Mouse (Mus musculus) liver, postnatal 0 days (tissue): ENCODE measurements around the gene Zfp653. TPM values are rescaled to one million over a fixed set of nuclear protein-coding genes. Genes with fewer than 3 reads are reported as not detected.
A peak's percentile ranks its signal among the peaks of the same experiment; 100 is the strongest.

Source experiments
- ATAC-seq: fragments of 200-750 bp; cut with Nextera tagmentation; 2 replicates; pipeline ENCODE4 v1.8.0; 2017; ENCODE audit warnings: mild to moderate bottlenecking, moderate library complexity
- DNase-seq: peaks from one replicate; pipeline ENCODE4 v3.0.0-alpha.2; 2016
- H3K27ac ChIP-seq: fragments of 300-500 bp; sonication (generic); 2 replicates; pipeline ENCODE4 v1.5.1; 2014; ENCODE audit warnings: antibody characterized with exemption, moderate library complexity, mild to moderate bottlenecking, low read depth
- H3K27me3 ChIP-seq: fragments of 300-500 bp; sonication (generic); 2 replicates; pipeline ENCODE4 v1.6.1; 2014; ENCODE audit warnings: low read length, control low read depth, mixed read lengths; ENCODE audit not compliant: insufficient read depth
- H3K36me3 ChIP-seq: fragments of 300-500 bp; sonication (generic); replicated peaks from 2 replicates; pipeline ENCODE4 v1.6.1; 2014; ENCODE audit warnings: mild to moderate bottlenecking, control low read depth, low read length, moderate library complexity, mixed read lengths; ENCODE audit not compliant: insufficient read depth
- H3K4me1 ChIP-seq: fragments of 300-500 bp; sonication (generic); 2 replicates; pipeline ENCODE4 v1.6.1; 2014; ENCODE audit warnings: antibody characterized with exemption, mild to moderate bottlenecking, control low read depth; ENCODE audit not compliant: insufficient read depth
- H3K4me2 ChIP-seq: fragments of 300-500 bp; sonication (generic); 2 replicates; pipeline ENCODE4 v1.6.1; 2014; ENCODE audit warnings: low read depth, mild to moderate bottlenecking, low read length, moderate library complexity, mixed read lengths
- H3K4me3 ChIP-seq: fragments of 300-500 bp; sonication (generic); 2 replicates; pipeline ENCODE4 v1.5.1; 2014; ENCODE audit warnings: low read depth, low read length
- H3K9ac ChIP-seq: fragments of 300-500 bp; sonication (generic); replicated peaks from 2 replicates; pipeline ENCODE4 v1.6.1; 2014; ENCODE audit warnings: mild to moderate bottlenecking, moderate library complexity
- H3K9me3 ChIP-seq: fragments of 300-500 bp; sonication (generic); 2 replicates; pipeline ENCODE4 v1.6.1; 2016; ENCODE audit warnings: mild to moderate bottlenecking, control low read depth, low read length, mixed read lengths
- CTCF ChIP-seq: sonication (generic); IDR thresholded peaks from 2 replicates; pipeline ENCODE4 v1.5.1; 2016; ENCODE audit warnings: antibody characterized with exemption, low read depth
- EP300 ChIP-seq: IDR thresholded peaks from 2 replicates; pipeline ENCODE4 v1.6.1; 2016; ENCODE audit warnings: antibody characterized with exemption, low read depth, mild to moderate bottlenecking
- WGBS: fragments of 180-500 bp; shearing (Covaris S2); extraction: QIAGEN DNeasy Blood & Tissue Kit; methylation state at CpG from one replicate; pipeline ENCODE4 v1.1.7; 2014; ENCODE audit not compliant: insufficient replicate concordance; 5-methylcytosine and 5-hydroxymethylcytosine counted together
- polyA plus RNA-seq: library from polyadenylated mRNA; unstranded; fragments of >200 nt; fragmentation: Nextera tagmentation; extraction: Ambion mirVana; gene quantifications from 2 replicates; pipeline ENCODE4 v1.2.1, GENCODE M21; 2015

The Zfp653 gene
- polyA plus RNA-seq, 1 experiment from 2014 or later, result 3.1 TPM

DNA sequence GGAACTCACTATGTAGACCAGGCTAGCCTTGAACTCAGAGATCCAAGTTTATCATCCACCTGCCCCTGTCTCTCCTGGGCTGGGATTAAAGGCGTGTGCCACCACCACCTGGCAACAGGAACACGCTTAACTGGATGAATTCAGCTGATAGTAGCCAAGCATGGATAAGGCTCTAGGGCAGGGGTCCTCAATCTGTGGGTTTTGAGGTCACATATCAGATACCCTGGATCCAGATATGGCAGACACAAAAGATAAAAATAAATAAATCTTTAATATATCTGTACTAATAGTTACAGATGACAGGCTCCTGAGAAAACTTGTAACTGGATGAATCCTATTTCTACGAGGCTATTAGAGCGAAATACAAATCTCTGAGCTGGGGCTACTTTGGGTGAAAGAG is 44.5 kb upstream of the Zfp653 start:
- DNase-seq (no peak), ATAC-seq (no peak)
- Histone ChIP-seq H3K4me1 (peaks cover 34% of the 10 kb centered on the region), H3K27ac (no peak overlapping the region), H3K4me3 (peak overlapping the region; percentile 86), H3K4me2 (peak overlapping the region; percentile 97), H3K9ac (peak overlapping the region; percentile 89), H3K36me3 (peaks cover 35% of the 10 kb centered on the region), H3K27me3 (no peaks in the 10 kb centered on the region), H3K9me3 (no peaks in the 10 kb centered on the region)
- TF ChIP-seq CTCF (no peak), EP300 (no peak)
- 90% methylated on average over 4 of the region's 4 CpGs for WGBS

DNA sequence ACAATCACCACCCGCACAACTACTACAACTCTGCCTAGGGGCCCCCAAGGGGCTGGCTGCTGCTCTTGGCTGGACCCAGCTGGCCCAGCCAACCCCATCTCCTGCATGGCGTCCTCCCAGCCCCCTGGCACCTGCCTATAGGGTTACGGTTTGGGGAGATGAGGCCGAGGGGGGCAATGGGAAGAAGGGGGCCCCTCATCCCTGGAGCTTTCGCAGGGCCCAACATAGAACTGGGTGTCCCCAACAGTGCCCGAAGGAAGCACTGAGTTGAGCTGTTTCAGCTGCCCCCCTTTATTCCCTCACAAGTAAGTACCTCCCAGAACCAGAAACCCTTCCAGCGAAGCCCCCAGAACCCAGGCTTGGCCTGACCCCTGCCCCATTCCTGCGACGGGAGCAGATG is 37.0 kb upstream of the Zfp653 start:
- H3K4me2 ChIP-seq, result no peak overlapping the region
- TF ChIP-seq CTCF (no peak), EP300 (no peak)
- H3K9ac ChIP-seq, result no peak overlapping the region
- 0 out of 2 replicates have a peak overlapping the region, but pooled peaks have one; percentile 44 for H3K27ac ChIP-seq
- DNase-seq, result no peak
- no peak overlapping the region for H3K4me3 ChIP-seq
- ATAC-seq, result no peak; the same call in 1 of the 2 replicates
- WGBS, result 82% methylated on average over 9 of the region's 9 CpGs
- no peaks in the 10 kb centered on the region for H3K4me1 ChIP-seq
- no peaks in the 10 kb centered on the region for H3K27me3 ChIP-seq
- peaks cover 27% of the 10 kb centered on the region for H3K36me3 ChIP-seq
- H3K9me3 ChIP-seq, result no peaks in the 10 kb centered on the region

DNA sequence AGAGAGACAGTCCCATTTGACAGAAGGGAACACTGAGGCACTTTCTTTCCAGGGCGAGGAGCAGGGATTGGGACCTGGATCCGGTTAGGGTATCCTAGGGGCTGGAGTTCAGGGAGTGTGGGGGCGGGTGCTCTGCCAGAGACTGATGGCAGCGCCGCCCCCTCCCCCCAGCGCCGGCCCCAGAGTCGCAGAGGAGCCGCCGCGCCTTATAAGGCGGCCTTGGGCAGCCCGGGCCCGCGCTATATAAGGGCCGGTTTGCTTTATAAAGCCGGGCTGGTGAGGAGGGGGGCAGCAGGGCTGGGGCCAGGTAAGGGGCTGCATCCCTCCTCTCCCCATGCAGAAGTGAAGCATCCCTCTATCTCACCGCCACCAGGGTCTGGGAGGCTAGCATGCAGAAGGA is 28.7 kb upstream of the Zfp653 start:
- no peak overlapping the region for H3K27ac ChIP-seq
- no peak overlapping the region for H3K4me2 ChIP-seq
- H3K4me1 ChIP-seq, result peaks cover 4% of the 10 kb centered on the region; the same call in 1 of the 2 replicates
- peaks cover 25% of the 10 kb centered on the region for H3K27me3 ChIP-seq
- no peak for DNase-seq
- no peak overlapping the region for H3K4me3 ChIP-seq
- 7% methylated on average over 17 of the region's 18 CpGs for WGBS
- ATAC-seq, result no peak
- no peaks in the 10 kb centered on the region for H3K36me3 ChIP-seq
- H3K9me3 ChIP-seq, result no peaks in the 10 kb centered on the region
- H3K9ac ChIP-seq, result no peak overlapping the region
- TF ChIP-seq CTCF (no peak), EP300 (no peak)

DNA sequence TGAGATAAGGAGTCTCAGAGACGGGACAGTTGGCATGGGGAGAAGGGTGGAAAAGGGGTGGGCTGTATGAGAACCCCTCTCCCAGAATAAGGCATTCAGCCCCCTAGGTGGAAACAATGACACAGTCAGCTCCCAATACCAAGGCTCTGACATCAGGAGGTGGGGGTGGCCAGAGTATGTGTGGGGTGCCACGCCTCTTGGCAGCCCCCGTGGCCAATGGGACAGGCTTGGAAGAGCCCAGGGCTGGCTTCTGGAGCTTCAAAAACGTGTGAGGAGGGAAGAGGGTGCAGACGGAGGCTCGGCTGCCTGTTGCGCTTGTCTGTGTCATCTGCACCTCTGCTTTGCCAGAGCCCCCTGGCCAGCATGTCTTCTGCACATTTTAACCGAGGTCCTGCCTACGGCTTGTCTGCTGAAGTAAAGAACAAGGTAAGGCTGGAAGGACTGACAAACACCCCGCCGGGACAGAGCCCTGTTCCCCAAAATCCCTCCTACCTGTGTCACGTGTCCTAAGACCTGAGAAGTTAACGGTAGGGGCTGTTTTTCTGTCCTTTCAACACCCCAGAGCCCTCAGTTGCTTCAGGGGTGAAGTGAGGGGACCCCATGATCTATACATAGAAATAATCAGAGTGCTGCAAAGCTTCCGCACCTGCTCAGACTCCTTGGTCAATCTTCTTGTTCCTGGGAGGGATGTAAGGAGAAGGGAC is 28.0 kb upstream of the Zfp653 start, which contains the start of gene Cnn1:
Gene Cnn1 (plus strand): TSS at position 224 of the 704 bp plus-strand sequence.
- Histone ChIP-seq H3K27me3 (peaks cover 25% of the 10 kb centered on the region), H3K4me3 (no peak within 1 kb of the TSS), H3K36me3 (no peaks in the 10 kb centered on the region), H3K9ac (no peak within 1 kb of the TSS), H3K9me3 (no peaks in the 10 kb centered on the region), H3K4me1 (peaks cover 4% of the 10 kb centered on the region; the same call in 1 of the 2 replicates), H3K27ac (no peak within 1 kb of the TSS), H3K4me2 (no peak within 1 kb of the TSS)
- DNase-seq (no peak), ATAC-seq (peak; percentile 40; the same call in 1 of the 2 replicates)
- TF ChIP-seq CTCF, result no peak
- TF ChIP-seq EP300, result no peak
- WGBS, result 8% methylated on average over 14 of the region's 14 CpGs

DNA sequence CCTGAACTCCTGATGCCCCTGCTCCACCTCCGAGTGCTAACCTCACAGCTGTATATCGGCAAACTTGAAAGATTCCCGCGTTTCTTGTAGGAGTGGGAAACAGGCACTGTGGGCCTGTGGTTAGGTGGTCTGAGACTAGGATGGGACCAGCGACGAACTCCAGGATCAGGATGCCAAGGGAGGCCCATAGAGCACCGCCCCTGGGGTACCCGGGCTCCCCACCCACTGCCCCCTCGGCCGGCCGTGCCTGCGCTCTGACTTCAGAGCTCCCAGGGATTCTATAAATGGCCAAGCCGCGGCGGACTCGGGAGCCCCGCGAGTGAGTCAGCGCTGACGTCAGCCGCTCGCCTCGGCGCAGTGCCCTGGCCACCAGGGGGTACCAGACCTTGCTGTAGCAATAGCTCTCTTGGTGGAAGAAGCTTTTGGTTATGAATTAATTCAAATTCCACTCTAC is 24.7 kb upstream of the Zfp653 start:
- peak overlapping the region; percentile 79 for H3K4me2 ChIP-seq
- DNase-seq (peak; percentile 90), ATAC-seq (peak; percentile 89)
- no peaks in the 10 kb centered on the region for H3K9me3 ChIP-seq
- H3K4me1 ChIP-seq, result peaks cover 4% of the 10 kb centered on the region; the same call in 1 of the 2 replicates
- H3K36me3 ChIP-seq, result no peaks in the 10 kb centered on the region
- peaks cover 25% of the 10 kb centered on the region for H3K27me3 ChIP-seq
- H3K27ac ChIP-seq, result no peak overlapping the region
- WGBS, result under 1% methylated on average over 24 of the region's 24 CpGs
- H3K4me3 ChIP-seq, result peak overlapping the region; percentile 36
- peak overlapping the region; percentile 64 for H3K9ac ChIP-seq
- TF ChIP-seq CTCF (peak; percentile 88), EP300 (no peak)

DNA sequence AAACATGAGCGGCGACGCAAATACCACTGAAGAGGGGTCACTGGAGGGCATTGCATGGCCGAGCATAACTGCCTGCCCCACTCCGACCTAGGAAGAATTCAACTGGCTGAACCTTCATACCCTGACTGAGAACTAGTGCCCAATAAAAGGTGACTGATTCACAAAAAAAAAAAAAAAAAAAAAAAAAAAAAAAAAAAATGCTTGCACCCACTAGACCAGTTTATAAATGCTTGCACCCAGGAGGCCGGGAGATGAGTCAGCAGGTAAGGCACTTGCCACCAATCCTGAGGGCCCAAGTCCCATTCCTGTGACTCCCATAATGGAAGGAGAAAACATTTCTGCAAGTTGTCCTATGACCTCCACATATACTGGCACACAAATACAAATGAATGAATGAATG is 21.6 kb upstream of the Zfp653 start:
- Histone ChIP-seq H3K36me3 (no peaks in the 10 kb centered on the region), H3K9me3 (no peaks in the 10 kb centered on the region), H3K9ac (no peak overlapping the region), H3K4me1 (peaks cover 4% of the 10 kb centered on the region; the same call in 1 of the 2 replicates), H3K4me2 (no peak overlapping the region), H3K27ac (no peak overlapping the region), H3K4me3 (no peak overlapping the region), H3K27me3 (0 out of 2 replicates have a peak, but pooled peaks cover 3% of the 10 kb centered on the region)
- TF ChIP-seq CTCF, result no peak
- TF ChIP-seq EP300, result no peak
- DNase-seq, result no peak
- no peak for ATAC-seq
- WGBS, result 78% methylated on average over 6 of the region's 6 CpGs
